Mouse (Mus musculus) left cerebral cortex, adult 11 months (tissue): ENCODE measurements around the gene Chn2.

Experiments used
- DNase-seq: peaks from one replicate; pipeline ENCODE4 v3.0.0; 2022; ENCODE audit warnings: low spot score

The Chn2 gene

DNA sequence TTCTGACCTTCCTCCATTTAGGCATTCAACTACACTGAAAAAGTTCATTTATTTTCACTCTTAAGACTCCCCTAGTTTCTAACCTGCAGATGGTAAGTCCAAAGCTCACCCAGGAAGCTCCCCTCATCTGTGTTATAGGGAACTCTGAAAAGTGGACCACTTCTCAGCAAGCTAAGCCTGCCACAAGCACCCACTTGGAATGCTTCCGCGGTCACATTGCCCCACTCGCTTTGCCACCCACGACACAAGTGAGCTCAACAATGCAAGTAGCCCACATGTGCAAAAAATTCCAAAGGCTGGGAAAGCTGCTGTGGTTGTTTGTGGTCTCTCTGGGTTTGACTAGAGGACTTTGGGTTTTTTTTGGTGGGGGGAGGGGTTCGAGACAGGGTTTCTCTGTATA, 301.8 kb downstream of the Chn2 start:
- no peak for DNase-seq

DNA sequence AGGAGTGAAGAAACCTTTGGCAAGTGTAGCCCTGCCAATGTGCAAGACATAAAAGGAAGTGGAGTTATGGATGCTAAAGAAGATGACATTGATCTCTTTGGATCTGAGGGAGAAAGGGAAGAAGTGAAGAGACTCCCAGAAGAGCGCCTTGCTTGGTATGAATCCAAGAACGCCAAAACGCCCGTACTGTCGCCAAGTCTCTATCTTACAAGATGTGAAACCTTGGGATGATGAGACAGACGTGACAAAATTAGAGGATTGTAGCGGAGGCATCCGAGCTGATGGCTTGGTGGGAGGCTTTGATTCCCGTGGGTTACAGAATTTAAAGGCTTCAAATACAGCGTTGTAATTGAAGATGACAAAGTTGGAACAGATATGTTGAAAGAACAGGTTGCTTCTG, 302.9 kb downstream of the Chn2 start:
- DNase-seq: no peak
